Mouse (Mus musculus): ENCODE measurements around the gene Atg10. TPM values are rescaled to one million over a fixed set of nuclear protein-coding genes. Genes with fewer than 3 reads are reported as not detected.

The Atg10 gene
- polyA plus RNA-seq, 1 experiment from 2014 or later = 24.0 TPM

DNA sequence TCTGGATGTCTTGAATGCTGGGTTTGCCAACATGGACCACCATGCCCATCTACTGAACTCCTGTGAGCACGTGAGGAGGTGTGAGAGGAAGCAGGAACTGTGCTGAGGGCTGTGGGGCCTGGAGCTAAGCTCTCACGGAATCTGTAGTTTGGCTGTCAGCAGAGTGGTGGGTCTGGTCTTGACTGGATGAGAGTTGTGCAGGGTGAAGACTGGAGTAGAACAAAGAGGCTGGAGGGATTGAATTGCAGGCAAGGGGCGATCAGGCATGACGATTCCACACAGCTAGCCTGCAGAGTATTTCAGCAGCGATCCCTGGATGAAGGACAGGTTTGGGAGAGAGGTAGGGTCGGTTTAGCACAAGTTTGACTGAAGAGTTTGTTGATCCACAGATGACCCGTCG is 10.8 kb downstream of the Atg10 start:
- Histone ChIP-seq H3K4me3 (no peak overlapping the region), H3K36me3 (peaks cover 19% of the 10 kb centered on the region), H3K27me3 (no peaks in the 10 kb centered on the region), H3K27ac (no peak overlapping the region), H3K4me1 (no peaks in the 10 kb centered on the region), H3K4me2 (no peak overlapping the region), H3K9me3 (no peaks in the 10 kb centered on the region), H3K9ac (no peak overlapping the region)
- 72% methylated on average over 8 of the region's 8 CpGs for WGBS
- no peak for ATAC-seq (ENCODE audit: insufficient number of reproducible peaks, insufficient read depth, low FRiP score, low TSS enrichment, low read depth)

DNA sequence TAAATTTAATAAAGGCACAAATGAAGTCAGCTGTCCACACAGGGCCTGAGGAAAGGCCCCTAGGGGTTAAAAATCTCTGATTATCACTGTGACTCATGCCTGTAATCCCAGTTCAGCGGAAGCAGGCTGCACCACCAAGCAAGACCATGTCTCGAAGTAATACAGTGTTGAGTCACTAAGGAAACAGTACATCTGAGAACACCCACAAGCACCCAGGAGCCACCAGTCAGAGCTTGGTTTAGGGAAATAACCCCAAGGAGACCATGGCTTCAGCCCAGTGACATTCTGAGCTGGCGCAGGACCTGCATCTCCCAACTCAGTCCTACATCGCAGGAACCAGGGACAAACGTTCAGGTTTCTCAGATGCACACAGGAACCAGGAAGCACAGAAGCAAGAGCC is 17.5 kb downstream of the Atg10 start:
- no peak for ATAC-seq (ENCODE audit: insufficient number of reproducible peaks, insufficient read depth, low FRiP score, low TSS enrichment, low read depth)
- Histone ChIP-seq H3K4me2 (no peak overlapping the region), H3K9me3 (no peaks in the 10 kb centered on the region), H3K27me3 (no peaks in the 10 kb centered on the region), H3K4me3 (no peak overlapping the region), H3K36me3 (peaks cover 3% of the 10 kb centered on the region; the same call in 1 of the 2 replicates), H3K9ac (no peak overlapping the region), H3K4me1 (no peaks in the 10 kb centered on the region), H3K27ac (no peak overlapping the region)
- whole genome bisulfite sequencing = 81% methylated on average over 5 of the region's 5 CpGs

DNA sequence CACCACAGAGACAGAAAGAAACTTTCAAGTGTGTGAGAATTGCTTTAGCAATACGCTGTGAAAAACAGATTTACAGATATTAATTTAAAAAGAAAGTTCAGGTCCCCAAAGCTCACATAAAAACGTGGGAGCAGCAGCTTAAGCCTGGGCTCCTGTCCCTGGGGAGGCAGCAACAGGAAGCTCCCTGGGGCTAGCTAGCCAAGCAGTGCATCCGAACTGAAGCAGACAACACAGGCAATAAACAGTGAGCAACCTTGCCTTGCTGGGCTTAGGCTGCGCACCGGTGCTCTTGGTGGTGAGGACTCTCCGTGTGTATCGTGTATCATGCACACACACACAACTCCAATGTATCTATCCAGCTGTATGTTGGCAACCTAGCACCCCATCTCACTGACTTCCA is 21.2 kb downstream of the Atg10 start:
- no peak overlapping the region for H3K9ac ChIP-seq
- no peaks in the 10 kb centered on the region for H3K27me3 ChIP-seq
- H3K9me3 ChIP-seq = no peaks in the 10 kb centered on the region
- no peak overlapping the region for H3K27ac ChIP-seq
- 71% methylated on average over 7 of the region's 7 CpGs for WGBS
- H3K36me3 ChIP-seq = no peaks in the 10 kb centered on the region
- H3K4me1 ChIP-seq = no peaks in the 10 kb centered on the region
- no peak for ATAC-seq (ENCODE audit: insufficient number of reproducible peaks, insufficient read depth, low FRiP score, low TSS enrichment, low read depth)
- H3K4me3 ChIP-seq = no peak overlapping the region
- no peak overlapping the region for H3K4me2 ChIP-seq

DNA sequence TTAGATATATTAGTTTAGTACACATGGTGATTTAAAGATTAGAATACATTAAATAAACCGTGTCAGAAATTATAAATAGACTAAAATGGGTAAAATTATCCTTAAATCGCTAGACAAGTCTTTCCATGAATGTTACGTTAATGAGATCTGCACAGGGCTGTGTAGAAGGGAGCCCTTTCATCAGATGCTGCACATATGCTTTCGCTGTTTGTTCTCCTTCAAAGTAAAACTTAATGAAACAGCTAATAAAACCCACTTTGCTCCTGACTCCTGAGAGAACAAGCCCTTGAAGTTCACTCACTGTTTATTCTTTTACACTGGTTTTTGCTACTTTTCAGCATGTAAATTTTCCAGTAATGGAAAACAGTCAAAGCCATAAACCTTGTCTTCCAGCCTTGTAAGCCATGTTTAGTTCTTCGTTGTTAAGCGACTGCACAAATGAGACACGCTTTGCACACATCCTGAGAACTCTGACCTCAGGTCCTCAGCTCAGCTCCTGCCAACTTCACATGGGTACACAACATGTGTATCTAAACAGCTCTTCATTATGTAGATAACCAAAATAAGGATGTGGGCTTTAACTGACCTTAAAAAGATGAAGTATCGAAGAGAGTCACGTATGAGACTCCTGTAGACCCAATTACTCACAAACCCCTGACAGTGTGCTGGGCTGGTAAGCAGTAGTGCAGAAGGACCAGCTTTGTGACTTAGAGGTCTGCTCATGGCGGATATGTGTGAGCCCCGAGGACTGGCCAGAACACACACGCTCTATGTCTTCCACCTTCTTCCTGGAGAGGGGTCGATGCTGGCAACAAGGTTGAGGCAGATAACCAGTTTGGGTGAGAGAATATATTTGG is 36.2 kb downstream of the Atg10 start:
- WGBS = 74% methylated on average over 13 of the region's 13 CpGs
- Histone ChIP-seq H3K4me2 (no peak overlapping the region), H3K27me3 (no peaks in the 10 kb centered on the region), H3K9me3 (no peaks in the 10 kb centered on the region), H3K4me3 (no peak overlapping the region), H3K36me3 (no peaks in the 10 kb centered on the region), H3K27ac (no peak overlapping the region), H3K9ac (no peak overlapping the region), H3K4me1 (no peaks in the 10 kb centered on the region)
- ATAC-seq (ENCODE audit: insufficient number of reproducible peaks, insufficient read depth, low FRiP score, low TSS enrichment, low read depth) = no peak

DNA sequence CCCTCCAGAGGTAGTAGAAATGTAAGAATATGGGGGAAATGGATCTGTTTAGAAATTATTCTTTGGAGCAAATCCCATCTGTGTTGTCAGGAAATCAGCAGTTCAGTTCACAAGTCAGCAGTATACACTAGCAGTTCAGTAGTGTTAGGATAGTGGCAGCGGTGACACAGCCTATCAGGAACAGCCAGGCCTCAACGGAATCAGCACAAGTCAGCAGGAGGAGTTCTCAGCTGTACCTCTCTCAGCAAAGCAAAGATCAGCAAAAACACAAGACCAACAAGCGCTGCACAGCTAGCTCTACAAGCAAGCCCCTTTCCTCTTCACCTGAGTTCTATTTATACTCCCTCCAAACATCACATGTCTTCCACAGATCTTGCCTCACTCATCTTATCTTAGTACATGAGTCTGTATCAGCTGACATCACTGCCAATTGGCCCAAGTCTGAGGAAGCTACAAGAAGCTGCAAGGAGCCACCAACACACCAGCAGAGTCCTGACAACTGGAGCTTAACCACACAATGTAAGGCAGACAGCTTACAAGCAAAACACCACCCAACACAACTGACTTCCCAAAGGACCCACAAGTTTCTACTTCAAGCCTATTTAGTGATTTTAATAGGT is 38.4 kb downstream of the Atg10 start:
- no peak overlapping the region for H3K4me2 ChIP-seq
- no peak overlapping the region for H3K27ac ChIP-seq
- H3K9ac ChIP-seq = no peak overlapping the region
- H3K36me3 ChIP-seq = no peaks in the 10 kb centered on the region
- H3K27me3 ChIP-seq = no peaks in the 10 kb centered on the region
- no peak for ATAC-seq (ENCODE audit: insufficient number of reproducible peaks, insufficient read depth, low FRiP score, low TSS enrichment, low read depth)
- no peaks in the 10 kb centered on the region for H3K4me1 ChIP-seq
- H3K4me3 ChIP-seq = no peak overlapping the region
- WGBS = 86% methylated on average over 3 of the region's 3 CpGs
- H3K9me3 ChIP-seq = no peaks in the 10 kb centered on the region

DNA sequence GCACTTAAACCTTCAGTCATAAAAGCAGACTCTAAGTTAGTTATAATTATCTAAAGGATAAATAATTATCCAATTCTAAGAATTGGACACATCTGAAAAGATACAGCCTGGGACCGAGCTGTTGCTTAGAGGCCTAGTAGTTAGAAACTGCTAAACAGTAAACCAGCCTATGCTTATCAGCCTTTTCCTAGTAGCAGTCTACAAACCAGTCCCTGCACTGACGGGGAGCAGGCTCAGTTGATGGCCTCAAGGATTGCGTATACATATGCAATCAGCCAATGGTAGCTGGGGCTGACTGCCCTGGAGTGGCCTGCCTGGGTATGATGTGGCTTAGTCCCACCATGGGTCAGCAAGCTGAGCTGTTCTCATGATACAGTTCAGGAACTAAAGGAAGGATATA is 39.5 kb downstream of the Atg10 start:
- no peaks in the 10 kb centered on the region for H3K36me3 ChIP-seq
- 78% methylated on average over 3 of the region's 3 CpGs for WGBS
- no peaks in the 10 kb centered on the region for H3K9me3 ChIP-seq
- H3K27me3 ChIP-seq = no peaks in the 10 kb centered on the region
- H3K4me1 ChIP-seq = peaks cover 5% of the 10 kb centered on the region
- no peak overlapping the region for H3K4me3 ChIP-seq
- no peak overlapping the region for H3K4me2 ChIP-seq
- H3K9ac ChIP-seq = no peak overlapping the region
- no peak for ATAC-seq (ENCODE audit: insufficient number of reproducible peaks, insufficient read depth, low FRiP score, low TSS enrichment, low read depth)
- no peak overlapping the region for H3K27ac ChIP-seq

DNA sequence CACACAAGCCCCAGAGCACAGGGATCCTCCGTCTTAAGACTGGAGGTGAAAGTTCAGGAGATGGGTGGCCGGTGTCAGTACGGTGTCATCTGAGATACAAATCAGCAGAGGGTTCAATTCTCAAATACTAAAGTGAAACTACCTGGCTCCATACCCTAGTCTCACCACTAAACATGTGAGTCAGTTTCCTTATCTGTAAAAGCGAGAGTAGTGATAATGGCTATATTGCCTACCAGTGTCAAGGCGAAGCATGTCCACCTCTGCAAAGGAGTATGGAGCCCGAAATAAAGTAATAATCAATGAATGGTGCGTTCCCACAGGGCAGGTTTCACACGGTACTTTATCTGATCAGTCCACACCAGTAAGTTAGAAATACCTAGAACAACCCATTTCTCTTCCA is 43.4 kb downstream of the Atg10 start:
- no peaks in the 10 kb centered on the region for H3K9me3 ChIP-seq
- ATAC-seq (ENCODE audit: insufficient number of reproducible peaks, insufficient read depth, low FRiP score, low TSS enrichment, low read depth) = no peak
- no peaks in the 10 kb centered on the region for H3K27me3 ChIP-seq
- H3K27ac ChIP-seq = peak overlapping the region; percentile 22; the same call in 1 of the 2 replicates
- H3K4me1 ChIP-seq = peaks cover 17% of the 10 kb centered on the region
- 92% methylated on average over 8 of the region's 8 CpGs for WGBS
- no peak overlapping the region for H3K9ac ChIP-seq
- H3K4me3 ChIP-seq = no peak overlapping the region
- no peak overlapping the region for H3K4me2 ChIP-seq
- H3K36me3 ChIP-seq = no peaks in the 10 kb centered on the region

DNA sequence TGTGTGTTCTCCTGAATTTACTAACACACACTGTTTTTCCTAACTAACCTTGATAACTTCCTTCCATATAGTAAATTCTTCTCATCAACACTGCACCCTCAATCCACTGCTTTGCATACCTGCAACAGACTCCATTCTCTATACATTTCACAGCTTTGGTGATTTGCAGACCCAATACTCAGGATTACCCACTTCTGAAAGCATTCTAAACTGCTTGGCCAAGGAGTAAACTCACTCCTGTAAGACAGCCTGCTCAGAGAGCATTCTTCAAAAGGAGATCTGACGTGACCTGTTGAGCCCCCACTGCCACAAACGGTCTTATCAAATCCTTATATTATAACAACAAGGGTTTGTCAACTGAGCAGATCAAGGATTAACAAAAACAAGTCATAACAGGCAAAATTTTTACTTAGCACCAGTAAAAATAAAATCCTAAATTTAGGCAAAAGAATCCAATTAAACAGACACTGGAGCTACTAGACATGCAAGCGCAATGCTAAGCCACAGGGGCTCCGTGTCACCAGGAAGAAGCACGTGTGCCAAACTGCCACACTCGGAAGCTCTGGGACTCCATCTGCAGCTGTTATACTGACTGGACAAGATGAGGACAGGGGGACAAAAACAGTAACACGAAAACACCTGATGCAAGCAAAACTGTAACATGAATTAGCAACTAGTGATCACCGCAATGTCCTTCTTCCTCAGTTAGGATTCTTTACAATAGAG is 44.4 kb downstream of the Atg10 start:
- Histone ChIP-seq H3K27me3 (no peaks in the 10 kb centered on the region), H3K4me2 (no peak overlapping the region), H3K4me3 (no peak overlapping the region), H3K36me3 (no peaks in the 10 kb centered on the region), H3K4me1 (peaks cover 17% of the 10 kb centered on the region), H3K9me3 (no peaks in the 10 kb centered on the region), H3K9ac (no peak overlapping the region), H3K27ac (peak overlapping the region; percentile 66)
- 61% methylated on average over 8 of the region's 8 CpGs for WGBS
- no peak for ATAC-seq (ENCODE audit: insufficient number of reproducible peaks, insufficient read depth, low FRiP score, low TSS enrichment, low read depth)

DNA sequence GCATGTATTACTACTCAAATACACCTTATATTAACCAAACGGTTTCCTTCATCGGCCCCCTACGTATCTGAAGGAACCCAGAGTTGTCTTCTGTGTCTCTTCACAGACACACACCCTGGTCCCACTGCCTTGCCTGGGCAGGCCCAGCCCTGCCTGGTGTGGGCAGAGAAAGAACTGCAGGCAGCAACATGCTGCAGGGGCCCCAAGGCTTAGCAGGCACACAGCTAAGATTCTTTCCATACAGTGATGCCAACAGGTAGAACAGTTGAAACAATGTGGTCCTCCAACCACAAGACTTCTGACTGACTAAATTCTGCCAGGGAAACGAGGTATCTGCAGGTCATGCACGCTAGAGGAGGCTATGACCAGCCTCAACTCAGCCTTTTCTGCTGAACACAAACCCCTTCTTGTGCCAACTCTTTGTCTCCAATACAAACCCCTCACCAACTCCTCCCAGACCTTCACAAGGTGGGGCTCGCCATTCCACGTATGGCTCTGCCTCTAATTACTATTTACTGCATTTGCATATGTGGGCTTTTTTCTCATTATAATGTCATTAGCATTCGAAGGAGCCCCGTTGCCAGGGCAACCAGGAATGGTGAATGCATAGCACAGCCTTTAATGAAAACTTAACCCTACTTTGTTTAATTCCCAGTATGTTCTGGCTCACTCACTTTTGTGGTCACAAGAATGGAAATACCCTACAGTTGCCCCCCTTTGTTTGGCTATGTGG is 45.2 kb downstream of the Atg10 start:
- ATAC-seq (ENCODE audit: insufficient number of reproducible peaks, insufficient read depth, low FRiP score, low TSS enrichment, low read depth) = peak; percentile 81
- Histone ChIP-seq H3K4me2 (no peak overlapping the region), H3K27ac (peak overlapping the region; percentile 66), H3K27me3 (no peaks in the 10 kb centered on the region), H3K4me1 (peaks cover 17% of the 10 kb centered on the region), H3K9ac (no peak overlapping the region), H3K4me3 (no peak overlapping the region), H3K36me3 (no peaks in the 10 kb centered on the region), H3K9me3 (no peaks in the 10 kb centered on the region)
- 36% methylated on average over 9 of the region's 9 CpGs for WGBS

DNA sequence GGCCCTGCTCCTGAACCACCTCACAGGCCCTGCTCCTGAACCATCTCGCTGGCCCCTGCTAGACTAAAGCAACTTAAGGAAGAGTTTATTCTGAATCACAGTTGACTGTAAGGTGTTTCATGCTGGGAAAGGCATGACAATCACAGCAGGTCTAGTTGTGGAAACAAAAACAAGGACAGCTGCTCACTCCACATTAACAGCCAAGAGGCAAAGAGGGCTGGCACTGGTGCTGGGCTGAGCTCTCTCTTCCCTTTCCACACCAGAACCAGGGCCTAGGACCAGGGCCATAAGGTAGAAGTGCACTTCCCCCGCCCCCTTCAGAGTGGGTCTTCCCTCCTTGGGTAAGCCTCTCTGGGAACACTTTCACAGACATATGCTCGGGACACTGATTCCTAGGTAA is 48.4 kb downstream of the Atg10 start:
- ATAC-seq (ENCODE audit: insufficient number of reproducible peaks, insufficient read depth, low FRiP score, low TSS enrichment, low read depth) = no peak
- H3K36me3 ChIP-seq = no peaks in the 10 kb centered on the region
- 72% methylated on average over 3 of the region's 3 CpGs for WGBS

DNA sequence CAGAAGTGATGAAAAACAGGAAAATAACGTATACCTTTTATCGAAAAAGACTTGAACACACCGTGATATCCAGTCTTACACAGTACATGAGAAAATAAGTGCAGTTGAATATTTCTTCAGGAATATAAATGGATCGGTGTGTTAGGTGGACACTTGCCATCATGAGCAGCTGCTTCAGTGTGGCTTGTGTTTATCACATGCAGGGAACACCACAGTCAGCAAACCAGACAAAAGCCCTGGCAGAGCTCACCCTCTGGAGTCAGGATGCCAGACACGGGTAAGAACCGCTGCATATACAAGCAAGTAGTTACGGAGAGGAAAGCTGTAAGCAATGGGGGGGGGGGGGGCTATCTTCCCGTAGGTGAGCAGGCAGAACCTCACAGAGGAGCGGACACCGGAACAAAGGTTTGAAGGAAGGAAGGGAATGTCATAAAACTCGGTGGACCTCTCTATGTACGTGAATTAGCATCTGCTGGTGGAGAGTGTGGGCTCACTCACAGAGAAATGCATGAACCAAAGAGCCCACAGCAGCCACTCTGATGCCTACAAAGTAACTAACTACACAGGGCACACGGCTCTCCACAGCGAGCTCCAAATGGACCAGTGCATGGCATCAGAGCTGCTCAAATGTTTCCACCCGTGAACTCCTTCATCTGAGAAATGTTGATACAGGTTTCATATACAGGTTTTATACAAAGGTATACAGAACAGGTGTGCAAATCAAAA is 51.8 kb downstream of the Atg10 start:
- Histone ChIP-seq H3K4me2 (no peak overlapping the region), H3K9me3 (no peaks in the 10 kb centered on the region), H3K27ac (no peak overlapping the region), H3K9ac (no peak overlapping the region), H3K4me1 (0 out of 2 replicates have a peak, but pooled peaks cover 9% of the 10 kb centered on the region), H3K36me3 (no peaks in the 10 kb centered on the region), H3K27me3 (no peaks in the 10 kb centered on the region), H3K4me3 (no peak overlapping the region)
- no peak for ATAC-seq (ENCODE audit: insufficient number of reproducible peaks, insufficient read depth, low FRiP score, low TSS enrichment, low read depth)
- 87% methylated on average over 15 of the region's 15 CpGs for WGBS

More for the DNA sequence above, 48.4 kb downstream of the Atg10 start:
- no peaks in the 10 kb centered on the region for H3K27me3 ChIP-seq
- no peak overlapping the region for H3K27ac ChIP-seq
- peaks cover 17% of the 10 kb centered on the region for H3K4me1 ChIP-seq
- no peaks in the 10 kb centered on the region for H3K9me3 ChIP-seq
- no peak overlapping the region for H3K9ac ChIP-seq
- no peak overlapping the region for H3K4me3 ChIP-seq
- no peak overlapping the region for H3K4me2 ChIP-seq

All from embryonic facial prominence, embryonic 13.5 days (tissue).